In genomic region chr5:112391676-112392323, GRCm38 (mm10) we compare ENCODE assay signal across 18 mouse cellular contexts. TPM values are rescaled to one million over a fixed set of nuclear protein-coding genes. Genes with fewer than 3 reads are reported as not detected.
DNase-seq lines count a peak whose midpoint lies in the region; ATAC-seq lines count a peak whose summit lies in the region.
"Had no signal": no experiment of that assay in that cellular context is flagged by ENCODE, and none has a peak within 500 bp of the region (broad histone marks: within the 10 kb centered on the region; RNA-seq: fewer than 3 reads in every experiment).

No protein-coding gene starts in this region.

- intact Hi-C loops in gastrocnemius, postnatal 14 days (cut with DNase I; ENCODE audit: low total_unique reads): no loop called here

- no peak overlapping the region for H3K27ac ChIP-seq in hindbrain, embryonic 13.5 days
- no peak overlapping the region for H3K27ac ChIP-seq in hindbrain, embryonic 14.5 days
- H3K27ac ChIP-seq: heart, embryonic 13.5 days; hindbrain, embryonic 15.5 days; lung, embryonic 15.5 days had no signal

- no peak overlapping the region for H3K4me3 ChIP-seq in hindbrain, embryonic 13.5 days
- no peak overlapping the region for H3K4me3 ChIP-seq in hindbrain, embryonic 14.5 days (replicated peaks; ENCODE audit: low read length)
- H3K4me3 ChIP-seq: heart, embryonic 13.5 days; hindbrain, embryonic 15.5 days; lung, embryonic 15.5 days had no signal

- no peak overlapping the region for H3K4me2 ChIP-seq in hindbrain, embryonic 13.5 days
- no peak overlapping the region for H3K4me2 ChIP-seq in hindbrain, embryonic 14.5 days (replicated peaks)
- H3K4me2 ChIP-seq: heart, embryonic 13.5 days; liver, embryonic 11.5 days; lung, embryonic 15.5 days had no signal

- H3K36me3 ChIP-seq in hindbrain, embryonic 13.5 days: peaks cover 50% of the 10 kb centered on the region
- peaks cover 36% of the 10 kb centered on the region for H3K36me3 ChIP-seq in hindbrain, embryonic 14.5 days (replicated peaks; ENCODE audit: control insufficient read depth, insufficient read depth)
- H3K36me3 ChIP-seq: heart, embryonic 13.5 days; lung, embryonic 15.5 days had no signal

- DNase-seq in CD4-positive, CD25-positive, alpha-beta regulatory T cell, adult 2 months (ENCODE audit: low read depth, low spot score): peak; percentile 32
- no peak for DNase-seq in hindbrain, embryonic 14.5 days (ENCODE audit: low spot score)
- peak; percentile 20 for DNase-seq in right cerebral cortex, postnatal 14 days
- DNase-seq in right cerebral cortex, postnatal 4 days: no peak
- DNase-seq in gastrocnemius, postnatal 14 days: no peak
- DNase-seq: kidney, adult 8-10 months had no signal

- ATAC-seq in CD4-positive, CD25-positive, alpha-beta regulatory T cell, adult 4 months: no peak
- no peak for ATAC-seq in hindbrain, embryonic 13.5 days (ENCODE audit: low FRiP score)
- ATAC-seq in hindbrain, embryonic 14.5 days (ENCODE audit: low FRiP score): no peak
- ATAC-seq in erythroid progenitor cell, adult 5-6 weeks (replicated peaks; ENCODE audit: low FRiP score, poor library complexity, severe bottlenecking): no peak

- 0 out of 2 replicates have a peak, but pooled peaks cover 7% of the 10 kb centered on the region for H3K27me3 ChIP-seq in hindbrain, embryonic 13.5 days
- no peaks in the 10 kb centered on the region for H3K27me3 ChIP-seq in hindbrain, embryonic 14.5 days (ENCODE audit: control insufficient read depth, insufficient read depth, low read length)
- H3K27me3 ChIP-seq: hindbrain, embryonic 15.5 days had no signal

- WGBS in hindbrain, embryonic 13.5 days: 71% methylated on average over 27 of the region's 27 CpGs
- 67% methylated on average over 27 of the region's 27 CpGs for WGBS in hindbrain, embryonic 14.5 days

- H3K4me1 ChIP-seq in hindbrain, embryonic 13.5 days (replicated peaks): peaks cover 73% of the 10 kb centered on the region
- peaks cover 48% of the 10 kb centered on the region for H3K4me1 ChIP-seq in hindbrain, embryonic 14.5 days (replicated peaks; ENCODE audit: control insufficient read depth, insufficient read depth, low read length)

- H3K9me3 ChIP-seq in hindbrain, embryonic 13.5 days: no peaks in the 10 kb centered on the region
- H3K9me3 ChIP-seq in hindbrain, embryonic 14.5 days (ENCODE audit: control insufficient read depth, low read length): no peaks in the 10 kb centered on the region
- H3K9me3 ChIP-seq: heart, embryonic 13.5 days; hindbrain, embryonic 15.5 days; lung, embryonic 15.5 days had no signal

- H3K9ac ChIP-seq in hindbrain, embryonic 13.5 days: peak overlapping the region; percentile 39; the same call in 1 of the 2 replicates
- H3K9ac ChIP-seq in hindbrain, embryonic 14.5 days: no peak overlapping the region
- H3K9ac ChIP-seq: heart, embryonic 13.5 days; hindbrain, embryonic 15.5 days; lung, embryonic 15.5 days had no signal

RNA-seq across cellular contexts. Expression of gene Asphd2, which starts 2.9 kb away (rescaled TPM):
- not detected for polyA plus RNA-seq in CD4-positive, CD25-positive, alpha-beta regulatory T cell, adult 4 months (2017; shearing (Covaris generic))
- 35.5 and 37.7 TPM in 2 replicates for polyA plus RNA-seq in hindbrain, embryonic 13.5 days (2015; fragmentation: Nextera tagmentation; extraction: Ambion mirVana)
- 79.3 and 85.9 TPM in 2 replicates for polyA plus RNA-seq in hindbrain, embryonic 14.5 days (2014; fragmentation: Nextera tagmentation; extraction: Ambion mirVana)
- total RNA-seq in gastrocnemius, postnatal 14 days (2021): 1 to 10 TPM in 1 of 2 experiments, under 1 TPM in 1; 0.33 to 1.0 TPM
- not detected in 2 replicates for total RNA-seq in erythroid progenitor cell, adult 5-6 weeks (2015; ENCODE audit: low replicate concordance)
- total RNA-seq in erythroid progenitor cell, adult 5-6 weeks (2017; ENCODE audit: low replicate concordance): not detected in 2 replicates
- total RNA-seq: megakaryocyte-erythroid progenitor cell, adult 5-6 weeks had no signal

RNA-seq across cellular contexts. Expression of gene Gm6583, which starts 36.0 kb away (rescaled TPM):
- under 1 TPM in 1 of 2 experiments, not detected in 1; 0.28 TPM for polyA plus RNA-seq in CD4-positive, CD25-positive, alpha-beta regulatory T cell, adult 4 months (2017; shearing (Covaris generic))
- polyA plus RNA-seq in hindbrain, embryonic 13.5 days (2015; fragmentation: Nextera tagmentation; extraction: Ambion mirVana): 0.17 and 0.34 TPM in 2 replicates
- 0.13 and 0.14 TPM in 2 replicates for polyA plus RNA-seq in hindbrain, embryonic 14.5 days (2014; fragmentation: Nextera tagmentation; extraction: Ambion mirVana)
- not detected for total RNA-seq in gastrocnemius, postnatal 14 days (2021)
- total RNA-seq in erythroid progenitor cell, adult 5-6 weeks (2015; ENCODE audit: low replicate concordance): not detected in 2 replicates
- total RNA-seq in erythroid progenitor cell, adult 5-6 weeks (2017; ENCODE audit: low replicate concordance): not detected in 2 replicates
- total RNA-seq: gastrocnemius, postnatal 4 days; megakaryocyte-erythroid progenitor cell, adult 5-6 weeks had no signal
- polyA plus RNA-seq: large intestine, adult 2 months had no signal

RNA-seq across cellular contexts. Expression of gene Hps4, which starts 48.9 kb away (rescaled TPM):
- 10 to 100 TPM; 14.5 to 16.7 TPM for polyA plus RNA-seq in CD4-positive, CD25-positive, alpha-beta regulatory T cell, adult 4 months (2017; shearing (Covaris generic))
- 40.3 and 43.2 TPM in 2 replicates for polyA plus RNA-seq in hindbrain, embryonic 13.5 days (2015; fragmentation: Nextera tagmentation; extraction: Ambion mirVana)
- polyA plus RNA-seq in hindbrain, embryonic 14.5 days (2014; fragmentation: Nextera tagmentation; extraction: Ambion mirVana): 32.8 and 36.0 TPM in 2 replicates
- total RNA-seq in gastrocnemius, postnatal 14 days (2021): 1 to 10 TPM; 4.8 to 6.9 TPM
- 8.0 and 14.1 TPM in 2 replicates for total RNA-seq in erythroid progenitor cell, adult 5-6 weeks (2015; ENCODE audit: low replicate concordance)
- total RNA-seq in erythroid progenitor cell, adult 5-6 weeks (2017; ENCODE audit: low replicate concordance): 0.64 and 1.9 TPM in 2 replicates

RNA-seq across cellular contexts. Expression of gene Srrd, which starts 49.0 kb away (rescaled TPM):
- 1 to 10 TPM; 1.2 to 4.6 TPM for polyA plus RNA-seq in CD4-positive, CD25-positive, alpha-beta regulatory T cell, adult 4 months (2017; shearing (Covaris generic))
- 53.6 and 60.2 TPM in 2 replicates for polyA plus RNA-seq in hindbrain, embryonic 13.5 days (2015; fragmentation: Nextera tagmentation; extraction: Ambion mirVana)
- 60.4 and 62.5 TPM in 2 replicates for polyA plus RNA-seq in hindbrain, embryonic 14.5 days (2014; fragmentation: Nextera tagmentation; extraction: Ambion mirVana)
- 1 to 10 TPM; 3.2 to 3.3 TPM for total RNA-seq in gastrocnemius, postnatal 14 days (2021)
- 15.1 and 20.1 TPM in 2 replicates for total RNA-seq in erythroid progenitor cell, adult 5-6 weeks (2015; ENCODE audit: low replicate concordance)
- total RNA-seq in erythroid progenitor cell, adult 5-6 weeks (2017; ENCODE audit: low replicate concordance): 0.38 and 6.2 TPM in 2 replicates

RNA-seq across cellular contexts. Expression of gene Gm6588, which starts 57.4 kb away (rescaled TPM):
- polyA plus RNA-seq in CD4-positive, CD25-positive, alpha-beta regulatory T cell, adult 4 months (2017; shearing (Covaris generic)): not detected
- 0.78 and 1.2 TPM in 2 replicates for polyA plus RNA-seq in hindbrain, embryonic 13.5 days (2015; fragmentation: Nextera tagmentation; extraction: Ambion mirVana)
- 0.23 and 0.29 TPM in 2 replicates for polyA plus RNA-seq in hindbrain, embryonic 14.5 days (2014; fragmentation: Nextera tagmentation; extraction: Ambion mirVana)
- total RNA-seq in gastrocnemius, postnatal 14 days (2021): not detected
- not detected in 2 replicates for total RNA-seq in erythroid progenitor cell, adult 5-6 weeks (2015; ENCODE audit: low replicate concordance)
- not detected in 2 replicates for total RNA-seq in erythroid progenitor cell, adult 5-6 weeks (2017; ENCODE audit: low replicate concordance)
- total RNA-seq: gastrocnemius, postnatal 4 days; left cerebral cortex, postnatal 10 days; megakaryocyte-erythroid progenitor cell, adult 5-6 weeks had no signal
- polyA plus RNA-seq: heart, embryonic 13.5 days; large intestine, adult 2 months; liver, embryonic 11.5 days; lung, embryonic 15.5 days; thymus, postnatal 0 days had no signal

Comparison
In these comparisons a context has a peak if more than half of its experiments do, and no peak if none do; other contexts are left out.
1. DNase-seq: peak in CD4-positive, CD25-positive, alpha-beta regulatory T cell, adult 2 months (single experiment) and right cerebral cortex, postnatal 14 days (single experiment); none in hindbrain, embryonic 14.5 days (single experiment), right cerebral cortex, postnatal 4 days (single experiment) and gastrocnemius, postnatal 14 days (single experiment).
2. RNA of gene Asphd2, which starts 2.9 kb away (polyA plus RNA-seq): 79.3 to 85.9 TPM in hindbrain, embryonic 14.5 days and 35.5 to 37.7 TPM in hindbrain, embryonic 13.5 days; not detected in CD4-positive, CD25-positive, alpha-beta regulatory T cell, adult 4 months; every median in the first group is over 10 times any median in the second.